Mouse (Mus musculus): ENCODE results near the gene Terb1. TPM values are rescaled to one million over a fixed set of nuclear protein-coding genes. Genes with fewer than 3 reads are reported as not detected.
A peak's percentile ranks its signal among the peaks of the same experiment; 100 is the strongest.

Terb1 gene
- 0.14 and 0.27 TPM in 2 replicates for polyA plus RNA-seq (2015; fragmentation: Nextera tagmentation; extraction: Ambion mirVana)

GRCm38 (mm10) chr8:104509061-104510006 lies at the start of gene Terb1:
Gene Terb1, minus strand, starts transcription at chr8:104509910.
- peak; percentile 50 for DNase-seq (ENCODE audit: low spot score)

- no peak for DNase-seq (ENCODE audit: low spot score)
Measured at GRCm38 (mm10) chr8:104557226-104557625, 47.5 kb upstream of the Terb1 start.

GRCm38 (mm10) chr8:104555191-104555590 lies 45.5 kb upstream of the Terb1 start:
- DNase-seq (ENCODE audit: low spot score), result no peak

GRCm38 (mm10) chr8:104543440-104544045 lies 33.8 kb upstream of the Terb1 start:
- DNase-seq (ENCODE audit: low spot score), result no peak

- no peak for DNase-seq (ENCODE audit: low spot score)
Measured at GRCm38 (mm10) chr8:104542160-104542559, 32.5 kb upstream of the Terb1 start.

- no peak for DNase-seq (ENCODE audit: low spot score)
Measured at GRCm38 (mm10) chr8:104541515-104541880, 31.8 kb upstream of the Terb1 start.

GRCm38 (mm10) chr8:104540710-104541514 lies 31.2 kb upstream of the Terb1 start:
- no peak for DNase-seq (ENCODE audit: low spot score)

GRCm38 (mm10) chr8:104540238-104540637 lies 30.5 kb upstream of the Terb1 start:
- DNase-seq (ENCODE audit: low spot score), result no peak

GRCm38 (mm10) chr8:104539566-104539965 lies 29.9 kb upstream of the Terb1 start:
- no peak for DNase-seq (ENCODE audit: low spot score)

- no peak for DNase-seq (ENCODE audit: low spot score)
Measured at GRCm38 (mm10) chr8:104538896-104539295, 29.2 kb upstream of the Terb1 start.

- DNase-seq (ENCODE audit: low spot score), result no peak
Measured at GRCm38 (mm10) chr8:104536028-104536427, 26.3 kb upstream of the Terb1 start.

- no peak for DNase-seq (ENCODE audit: low spot score)
Measured at GRCm38 (mm10) chr8:104535378-104535777, 25.7 kb upstream of the Terb1 start.

- no peak for DNase-seq (ENCODE audit: low spot score)
Measured at GRCm38 (mm10) chr8:104534779-104535141, 25.1 kb upstream of the Terb1 start.

- DNase-seq (ENCODE audit: low spot score), result peak; percentile 95
Measured at GRCm38 (mm10) chr8:104533971-104534778, 24.5 kb upstream of the Terb1 start, which contains the start of the genes Nae1 and Car7. Gene Nae1, minus strand, starts transcription at chr8:104534637. Gene Car7, plus strand, starts transcription at chr8:104534689.

- no peak for DNase-seq (ENCODE audit: low spot score)
Measured at GRCm38 (mm10) chr8:104533551-104533950, 23.8 kb upstream of the Terb1 start.

GRCm38 (mm10) chr8:104529671-104530070 lies 20.0 kb upstream of the Terb1 start:
- no peak for DNase-seq (ENCODE audit: low spot score)

GRCm38 (mm10) chr8:104517872-104518271 lies 8.2 kb upstream of the Terb1 start:
- no peak for DNase-seq (ENCODE audit: low spot score)

GRCm38 (mm10) chr8:104510134-104510533 lies 424 bp upstream of the Terb1 start:
- DNase-seq (ENCODE audit: low spot score), result no peak

GRCm38 (mm10) chr8:104479091-104479490 lies 30.6 kb downstream of the Terb1 start:
- no peak for DNase-seq (ENCODE audit: low spot score)

- DNase-seq (ENCODE audit: low spot score), result no peak
Measured at GRCm38 (mm10) chr8:104472465-104472864, 37.2 kb downstream of the Terb1 start.

GRCm38 (mm10) chr8:104467463-104467862 lies 42.2 kb downstream of the Terb1 start:
- DNase-seq (ENCODE audit: low spot score), result no peak

Measured in thymus, postnatal 0 days (tissue).